Mouse (Mus musculus) frontal cortex, postnatal 10 days (tissue): ENCODE measurements around the gene Ttyh2.
"Not testable (repeated sequence)": the region's sequence is repeated elsewhere in the genome, so short reads cannot be mapped to it uniquely, and the experiment has no call there.

Source experiments
- DNase-seq, 2 experiments: peaks; one replicate each; pipeline ENCODE4 v3.0.0; 2022; ENCODE audit warnings: low spot score in 2 of 2, mixed read lengths in 1 of 2

The Ttyh2 gene

DNA sequence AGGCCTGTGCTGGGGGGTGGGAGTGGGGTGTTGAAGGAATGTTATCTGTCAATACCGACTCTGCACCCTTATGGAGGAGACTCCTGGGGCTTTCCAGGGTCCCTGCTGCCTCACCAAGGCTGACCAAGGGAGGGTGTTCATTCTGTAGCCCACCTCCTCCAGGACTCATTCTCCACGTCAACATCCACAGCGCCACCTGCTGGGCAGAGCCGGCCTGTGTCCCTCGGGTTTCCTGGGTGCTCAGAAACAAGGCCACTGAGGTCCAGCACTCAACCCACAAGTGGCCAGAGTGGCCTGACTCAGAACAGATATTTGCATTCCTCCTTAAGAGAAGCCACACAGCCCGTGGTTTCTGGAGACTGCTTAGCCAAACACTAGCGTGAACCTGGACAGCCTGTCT lies 17.5 kb upstream of the Ttyh2 start:
- DNase-seq: peak in 1 of 2 experiments; percentile 64

DNA sequence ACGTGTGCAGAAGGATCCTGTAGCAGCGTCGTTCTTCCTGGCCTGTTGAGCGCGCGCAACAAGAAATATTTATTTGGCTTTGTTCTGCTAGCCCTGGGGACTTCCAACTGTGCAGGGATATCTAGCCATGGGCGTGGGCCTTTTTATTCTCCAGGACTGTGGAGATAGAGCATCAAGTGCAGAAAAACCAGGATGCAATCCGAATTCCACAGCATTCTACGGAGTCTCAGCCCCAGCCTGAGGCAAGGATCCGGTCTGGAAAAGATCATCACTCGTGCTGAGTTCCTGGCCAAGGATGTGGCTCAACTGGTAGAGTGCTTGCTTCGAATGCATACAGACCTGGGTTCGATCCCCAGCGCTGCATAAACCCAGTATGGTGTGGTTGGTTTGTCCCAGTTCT lies 13.1 kb upstream of the Ttyh2 start:
- no peak for DNase-seq

DNA sequence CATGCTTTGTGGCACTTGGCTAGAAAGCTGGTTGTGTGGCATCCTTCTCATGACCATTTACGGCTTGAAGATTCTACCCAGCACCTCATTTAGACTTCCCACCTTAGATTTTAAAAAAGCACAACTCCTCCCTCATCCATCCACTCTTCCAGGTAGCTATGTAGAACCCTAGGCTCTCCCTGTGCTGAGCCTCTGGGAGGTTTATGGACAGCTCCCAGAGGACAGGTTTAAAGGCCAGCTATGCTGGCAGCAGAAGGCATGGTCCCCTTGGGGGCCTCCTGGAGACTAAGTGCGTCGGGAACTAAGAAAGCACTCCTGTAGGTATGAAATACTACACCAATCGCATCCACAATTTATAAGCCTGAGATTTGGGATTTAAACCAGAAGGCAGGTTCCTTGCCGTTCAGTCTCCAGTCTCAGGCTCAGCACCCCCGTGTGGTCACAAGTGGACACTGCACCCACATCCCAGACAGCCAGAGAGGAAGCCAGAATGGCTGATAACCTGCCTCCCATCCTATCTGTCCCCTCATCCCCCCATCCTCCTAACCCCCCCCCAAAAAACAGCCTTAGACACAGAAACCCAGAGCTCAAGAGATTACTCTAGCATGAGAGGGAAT lies 12.4 kb upstream of the Ttyh2 start:
- DNase-seq: peak; percentile 42 to 62

DNA sequence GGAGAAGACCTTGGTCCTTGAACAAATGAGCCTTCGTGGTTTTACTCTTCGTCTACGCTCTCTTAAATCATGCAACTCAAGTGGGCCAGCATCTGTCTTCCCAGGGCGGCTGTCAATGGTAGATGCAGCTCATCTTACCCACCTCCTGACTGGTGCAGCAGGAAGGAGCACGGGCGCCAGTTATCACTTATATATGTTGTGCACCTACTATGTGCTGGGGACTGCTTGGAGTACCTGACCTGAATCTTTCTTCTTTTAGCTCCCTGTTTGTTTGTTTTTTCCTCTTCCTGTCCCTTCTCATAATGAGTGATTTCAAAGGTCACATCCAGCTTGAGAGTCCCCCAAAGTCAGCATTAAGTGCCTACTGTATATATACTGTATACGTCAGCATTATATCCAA lies 11.1 kb upstream of the Ttyh2 start:
- no peak for DNase-seq

DNA sequence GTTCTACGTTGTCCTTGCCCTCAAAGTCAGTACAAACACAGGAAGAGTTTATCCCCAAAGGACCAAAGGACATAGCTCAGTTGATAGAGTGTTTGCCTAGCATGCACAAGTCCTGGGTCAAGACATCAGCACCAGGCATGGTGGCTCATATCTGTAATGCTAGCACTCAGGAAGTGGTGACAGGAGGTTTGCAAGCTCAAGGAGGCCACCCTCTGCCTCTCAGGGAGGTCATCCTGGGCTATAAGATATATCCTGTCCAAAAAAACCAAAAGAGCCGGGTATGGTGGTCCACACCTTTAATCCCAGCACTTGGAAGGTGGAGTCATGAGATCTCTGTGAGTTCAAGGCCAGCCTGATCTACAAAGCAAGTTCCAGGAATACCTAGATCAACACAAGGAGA lies 9.8 kb upstream of the Ttyh2 start:
- DNase-seq: no peak

DNA sequence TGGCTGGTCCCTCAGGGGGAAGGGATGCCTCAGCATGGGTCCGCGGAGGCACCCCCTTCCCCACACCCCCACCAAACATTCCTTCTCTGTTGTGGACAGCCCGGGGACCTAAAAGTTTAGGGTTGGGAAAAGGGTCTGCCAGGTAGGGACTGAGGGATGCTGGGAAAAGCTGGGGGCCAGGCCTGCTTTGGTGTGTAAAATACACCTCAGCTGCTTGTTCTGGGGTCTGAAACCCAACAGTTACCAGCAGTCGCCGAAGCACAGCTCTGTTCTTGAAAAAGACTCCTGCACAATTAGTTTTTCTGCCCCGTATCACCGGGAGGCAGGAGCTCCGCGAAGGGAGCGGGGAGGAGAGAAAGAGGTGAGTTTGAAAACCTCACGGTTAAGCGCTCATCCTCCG lies 8.4 kb upstream of the Ttyh2 start:
- no peak for DNase-seq

DNA sequence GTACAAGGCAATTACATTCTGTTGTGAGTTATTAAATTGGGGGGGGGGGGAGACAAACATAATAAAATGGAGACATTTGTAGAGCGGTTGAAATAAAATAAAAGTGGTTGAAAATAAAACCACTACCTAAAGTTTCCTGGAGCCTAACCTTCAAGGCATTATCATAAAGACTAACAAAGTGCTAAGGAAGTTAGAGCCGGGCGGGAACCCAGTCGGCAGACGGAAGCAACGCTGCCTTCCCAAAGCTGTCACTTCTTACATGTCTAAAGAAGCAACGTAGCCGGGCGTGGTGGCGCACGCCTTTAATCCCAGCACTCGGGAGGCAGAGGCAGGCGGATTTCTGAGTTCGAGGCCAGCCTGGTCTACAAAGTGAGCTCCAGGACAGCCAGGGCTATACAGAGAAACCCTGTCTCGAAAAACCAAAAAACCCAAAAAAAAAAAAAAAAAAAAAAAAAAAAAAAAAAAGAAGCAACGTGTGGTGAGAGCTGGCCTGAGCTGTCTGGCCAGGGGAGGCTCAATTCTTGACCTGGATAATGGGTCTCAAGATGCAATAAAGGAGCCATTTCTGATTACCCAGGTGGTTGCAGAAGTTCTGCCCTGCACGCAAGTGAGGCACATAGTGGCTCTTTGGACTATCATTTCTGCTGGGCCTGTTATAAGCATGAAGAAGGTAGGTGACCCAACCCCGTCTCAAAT lies 7.8 kb upstream of the Ttyh2 start:
- DNase-seq: no peak

DNA sequence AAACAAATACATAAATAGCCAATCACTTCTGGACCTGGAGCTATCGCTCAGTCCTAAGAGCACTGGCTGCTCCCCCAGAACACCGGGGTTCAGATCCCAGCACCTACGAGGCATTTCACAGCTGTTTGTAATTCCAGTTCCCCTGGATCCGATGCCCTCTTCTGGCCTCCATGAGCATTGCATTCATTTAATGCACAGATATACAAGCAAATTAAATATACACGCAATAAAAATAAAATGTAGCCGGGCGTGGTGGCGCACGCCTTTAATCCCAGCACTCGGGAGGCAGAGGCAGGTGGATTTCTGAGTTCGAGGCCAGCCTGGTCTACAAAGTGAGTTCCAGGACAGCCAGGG lies 7.3 kb upstream of the Ttyh2 start:
- DNase-seq: peak in 1 of 2 experiments; percentile 45

DNA sequence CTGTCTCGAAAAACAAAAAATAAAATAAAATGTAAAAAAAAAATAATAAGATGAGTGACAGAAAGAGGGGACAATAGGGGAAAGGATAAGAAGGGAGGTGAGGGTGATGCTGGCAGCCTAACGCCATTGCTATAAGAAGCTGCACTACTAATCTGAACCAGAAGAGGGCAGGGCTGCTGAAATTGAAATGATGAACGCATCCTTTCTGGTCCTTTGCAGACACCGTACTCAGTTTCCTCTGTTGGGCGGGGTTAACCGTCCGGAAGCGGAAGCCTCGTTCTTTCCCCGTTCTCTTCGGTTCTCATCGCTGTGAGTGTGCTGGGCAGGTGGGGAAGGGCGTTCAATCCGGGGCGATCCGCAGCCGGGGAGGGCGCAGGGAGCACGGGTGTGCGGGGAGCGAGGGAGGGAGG lies 6.9 kb upstream of the Ttyh2 start, which contains the start of gene Rpl38:
Gene Rpl38 (plus strand): TSS at position 224 of the 410 bp plus-strand sequence.
- peak; percentile 88 to 92 for DNase-seq

DNA sequence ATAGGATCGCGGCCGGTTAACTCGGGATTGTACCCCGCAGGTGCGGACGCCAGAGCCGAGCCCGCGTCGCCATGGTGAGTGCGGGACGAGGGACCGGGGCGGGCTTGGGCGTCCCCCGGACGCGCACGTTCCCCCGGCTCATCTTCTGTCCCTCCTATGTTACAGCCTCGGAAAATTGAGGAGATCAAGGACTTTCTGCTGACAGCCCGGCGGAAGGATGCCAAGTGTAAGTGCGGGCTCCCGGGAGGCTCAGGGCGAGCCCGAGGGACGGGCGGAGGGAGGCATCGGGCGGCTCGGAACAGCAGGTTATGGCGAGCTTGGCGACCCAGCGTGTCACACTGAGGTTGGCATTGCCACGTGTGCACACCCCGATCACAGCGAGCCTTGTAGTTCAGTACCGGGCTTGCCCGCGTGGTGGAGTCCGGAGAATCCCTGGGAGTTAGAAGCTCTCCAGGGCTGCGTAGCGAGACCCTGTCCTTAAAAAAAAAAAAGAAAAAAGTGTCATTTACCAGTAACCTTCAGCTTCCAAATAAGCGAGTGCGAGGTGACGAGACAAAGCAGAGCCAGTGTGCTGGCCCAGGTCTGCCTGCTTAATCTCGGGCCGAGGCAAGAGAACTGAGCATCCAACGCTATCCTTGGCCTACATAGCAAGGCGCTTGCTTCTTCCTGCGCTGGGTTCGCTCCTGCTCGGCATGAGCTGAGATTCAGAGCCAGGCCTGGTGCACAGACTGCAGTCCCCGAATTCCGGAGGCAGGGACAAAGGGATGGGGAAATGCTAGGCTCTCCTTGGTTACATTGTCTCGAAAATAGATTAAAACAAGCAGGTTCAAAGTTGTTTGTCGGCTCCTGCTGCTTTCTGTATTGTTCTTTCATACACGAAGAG lies 6.2 kb upstream of the Ttyh2 start:
- DNase-seq: peak; percentile 80 to 82

DNA sequence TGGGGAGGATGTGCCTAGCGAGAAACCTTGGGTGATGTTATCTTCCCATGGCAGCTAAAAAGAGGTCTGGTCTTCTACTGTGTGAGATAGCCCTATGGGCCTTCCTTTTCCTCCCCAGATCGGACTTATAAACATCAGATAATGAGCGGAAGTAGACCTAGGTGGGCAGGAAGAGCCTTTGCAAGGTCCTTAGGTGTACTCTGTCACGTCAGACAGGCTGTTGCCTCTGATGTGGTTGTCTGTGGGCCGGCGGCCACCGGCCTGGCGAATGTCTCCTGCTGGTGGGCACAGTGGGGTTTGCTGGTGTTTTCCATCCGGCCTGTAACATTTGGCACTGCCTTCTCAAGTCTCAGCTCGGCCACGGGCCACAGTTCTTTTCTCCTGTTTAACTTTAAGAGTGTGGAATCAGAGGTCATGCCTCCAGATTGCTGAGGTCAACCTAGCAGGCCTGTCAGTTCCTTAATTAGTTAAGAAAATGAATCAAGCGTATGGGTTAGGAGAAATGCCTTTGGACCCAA lies 5.5 kb upstream of the Ttyh2 start:
- peak in 1 of 2 experiments; percentile 35 for DNase-seq

DNA sequence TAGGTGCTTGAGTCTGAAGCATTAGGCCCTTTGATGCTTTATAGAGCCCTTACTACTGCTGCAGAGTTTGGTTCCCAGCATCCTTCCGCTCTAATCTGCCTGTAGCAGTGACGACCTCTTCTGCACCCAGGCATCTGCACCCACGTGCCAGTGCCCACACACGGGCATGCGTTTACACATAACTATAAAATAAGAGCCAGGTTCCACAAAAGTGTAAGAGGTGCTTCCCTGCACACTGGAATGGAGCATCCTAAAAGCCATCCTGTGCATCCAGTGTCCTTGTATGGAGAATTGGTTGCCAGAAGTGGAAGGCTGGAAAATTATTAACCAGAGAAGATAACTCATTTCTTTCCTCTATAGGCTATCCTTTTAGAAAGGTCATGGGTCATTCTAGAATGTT lies 4.1 kb upstream of the Ttyh2 start:
- no peak for DNase-seq

DNA sequence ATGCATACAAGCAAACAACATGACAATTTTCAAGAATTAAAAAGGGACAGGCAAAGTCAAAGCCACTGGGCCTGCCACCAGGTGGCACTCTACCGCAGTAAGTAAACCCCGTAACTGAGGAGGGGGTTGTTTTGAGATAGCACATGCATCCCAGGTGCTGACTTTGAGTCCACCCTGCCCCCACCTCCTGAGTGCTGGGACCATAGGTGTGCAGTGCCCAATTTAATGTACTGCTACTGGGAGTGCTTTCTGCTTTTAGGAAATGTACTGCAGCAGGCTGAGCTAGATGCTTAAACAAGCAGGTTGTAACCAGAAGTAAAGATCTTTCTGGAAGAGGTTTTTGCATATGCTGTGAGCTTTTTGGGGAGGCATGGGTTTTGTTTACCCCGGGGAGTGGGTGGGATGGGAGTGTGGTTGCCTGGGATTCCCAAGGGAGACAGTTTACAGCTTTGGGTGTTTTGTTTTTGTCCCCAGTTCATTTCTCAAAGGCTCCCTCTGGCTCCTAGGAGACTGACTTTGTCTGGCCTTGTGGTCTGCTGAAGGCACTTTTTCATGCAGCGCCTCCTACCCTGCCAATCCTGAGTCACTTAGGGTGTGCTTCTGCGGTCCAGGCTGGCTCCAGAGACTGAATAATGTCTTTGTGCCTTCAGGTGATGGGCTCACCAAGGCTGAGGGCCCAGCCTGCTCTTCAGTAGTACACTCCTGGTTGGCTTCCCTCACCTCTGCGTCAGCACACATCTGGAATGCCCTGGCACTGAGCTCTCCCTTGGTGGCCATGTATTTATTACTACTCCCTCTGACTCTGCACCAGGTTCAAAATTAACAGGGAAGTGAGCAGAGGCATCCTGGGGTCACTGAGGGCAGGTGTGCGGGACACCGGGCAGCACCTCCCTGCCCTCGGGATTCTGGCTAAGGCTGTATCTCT lies 2.2 kb upstream of the Ttyh2 start:
- no peak for DNase-seq

DNA sequence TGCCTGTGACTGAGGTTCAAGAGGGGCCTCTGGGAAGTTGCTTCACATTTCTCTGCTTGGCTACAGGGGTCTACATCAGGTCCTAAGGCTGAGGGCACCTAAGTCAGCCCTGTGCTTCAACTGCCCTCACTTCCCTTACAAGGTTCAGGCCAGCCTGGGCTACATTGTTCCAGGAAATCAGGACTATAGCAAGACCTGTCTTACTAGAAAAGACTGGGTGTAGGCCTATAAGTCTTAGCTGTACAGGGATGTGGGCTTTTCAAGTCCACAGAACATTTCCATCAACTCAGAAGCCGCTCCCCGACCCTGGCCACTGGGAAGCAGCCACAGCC lies 1.5 kb upstream of the Ttyh2 start:
- no peak for DNase-seq

DNA sequence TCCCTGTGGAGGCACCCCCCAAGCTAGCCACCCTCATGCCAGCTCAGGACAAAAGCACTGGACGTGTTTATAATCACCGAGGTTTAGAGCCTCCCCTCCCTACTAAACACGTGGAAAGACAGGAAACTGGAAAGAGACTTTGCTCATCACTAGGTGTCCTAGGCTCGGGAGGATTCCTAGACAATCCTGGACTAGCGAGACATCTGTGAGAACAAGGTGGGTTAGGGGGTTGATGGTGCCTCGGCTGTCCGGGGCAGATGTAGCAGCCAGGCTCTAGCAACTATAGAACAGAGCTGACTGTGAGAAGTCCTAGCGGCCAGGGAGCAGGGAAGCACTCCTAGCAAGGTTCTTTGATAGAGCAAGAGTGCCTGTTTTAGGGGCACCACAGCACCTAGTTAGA lies 1.1 kb upstream of the Ttyh2 start:
- DNase-seq: no peak

DNA sequence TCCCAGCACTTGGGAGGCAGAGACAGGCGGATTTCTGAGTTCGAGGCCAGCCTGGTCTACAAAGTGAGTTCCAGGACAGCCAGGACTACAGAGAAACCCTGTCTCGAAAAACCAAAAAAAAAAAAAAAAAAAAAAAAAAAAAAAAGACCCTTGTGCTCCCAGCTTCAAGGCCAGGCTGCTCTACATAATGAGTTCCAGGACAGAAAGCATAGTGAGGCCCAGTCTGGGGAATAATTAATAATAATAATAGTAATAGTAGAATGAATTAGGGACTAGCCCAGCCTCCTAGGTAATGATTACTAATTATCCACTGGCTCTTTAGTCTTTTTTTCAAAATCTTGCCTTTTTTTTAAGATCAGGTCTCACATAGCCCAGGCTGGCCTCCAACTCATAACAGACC lies 435 bp upstream of the Ttyh2 start:
- not testable (repeated sequence) for DNase-seq

DNA sequence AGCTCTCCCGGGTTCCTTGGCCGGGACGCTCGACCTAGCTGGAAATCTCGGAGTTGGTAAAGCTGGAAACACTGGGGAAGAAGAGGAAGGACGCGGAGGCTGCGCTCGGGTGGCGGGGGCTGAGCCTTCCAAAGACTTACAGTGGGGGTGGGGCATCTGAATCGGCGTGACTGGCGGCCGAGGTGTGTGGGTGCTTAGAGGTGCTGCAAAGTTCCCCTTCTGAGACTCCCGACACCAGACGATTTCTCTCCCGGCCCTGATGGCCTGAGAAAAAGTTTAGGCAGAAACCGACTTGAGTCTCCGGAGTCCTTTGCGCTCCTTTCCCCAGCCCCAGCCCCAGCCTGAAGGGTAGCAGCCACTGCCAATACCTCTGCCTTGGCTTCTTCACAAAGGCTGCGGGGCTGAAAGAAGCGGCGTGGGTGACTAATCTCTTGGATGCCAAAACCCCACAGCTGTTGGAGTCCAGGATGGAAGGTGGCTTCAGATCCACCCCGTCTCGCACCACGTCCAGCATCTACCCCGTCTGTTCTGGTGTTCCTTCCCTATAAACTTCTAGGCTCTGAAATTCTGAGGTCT lies 683 bp downstream of the Ttyh2 start:
- DNase-seq: no peak

DNA sequence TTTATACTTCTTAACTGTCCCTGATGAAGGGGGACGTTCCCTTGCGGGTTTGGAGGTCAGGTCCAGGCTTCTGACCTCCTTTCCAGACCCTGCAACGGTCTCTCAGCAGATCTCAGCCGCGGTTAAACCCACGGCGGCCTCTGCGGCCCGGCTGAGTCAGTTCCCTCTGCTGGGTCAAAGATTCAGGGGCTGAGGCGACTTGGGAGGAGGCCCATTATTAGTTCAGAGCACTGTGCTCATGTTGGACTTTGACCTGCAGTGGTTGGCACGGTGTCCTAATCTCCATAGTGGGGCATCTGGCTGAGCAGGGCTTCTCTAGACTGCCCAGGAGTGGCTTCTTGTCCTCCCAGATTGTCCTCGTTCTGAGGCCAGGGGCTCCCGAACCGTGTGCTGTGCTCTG lies 1.2 kb downstream of the Ttyh2 start:
- DNase-seq: no peak

DNA sequence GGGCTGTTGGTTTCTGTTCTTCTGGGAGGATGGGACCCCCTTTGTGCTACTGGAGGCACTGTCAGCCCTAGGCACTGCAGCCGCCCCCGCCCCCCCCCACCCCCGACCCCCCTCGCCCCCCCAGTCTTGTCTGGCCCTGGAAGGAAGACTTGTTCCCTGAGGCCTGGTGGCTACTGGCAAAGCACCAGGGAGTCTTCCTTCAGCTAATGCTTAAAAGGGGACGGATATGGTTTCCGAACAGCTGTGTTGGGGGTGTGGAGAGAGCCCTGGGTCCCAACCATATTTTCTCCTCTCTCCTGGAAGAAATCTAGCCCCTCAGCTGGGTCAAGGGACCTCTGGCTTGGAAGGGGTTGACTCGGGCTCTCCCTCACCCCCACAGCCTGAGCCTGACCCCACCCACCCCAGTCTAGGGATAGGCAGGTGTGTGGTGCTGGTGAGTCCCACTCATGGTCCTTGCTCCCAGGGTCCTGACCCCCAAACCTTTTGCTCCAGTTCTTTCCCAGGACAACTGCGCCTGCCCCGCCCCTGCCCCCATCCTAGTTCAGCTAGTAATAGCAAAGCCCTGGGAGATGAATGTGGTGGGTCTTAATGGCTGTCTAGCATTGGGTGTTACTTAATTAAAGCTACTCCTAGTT lies 1.8 kb downstream of the Ttyh2 start:
- no peak for DNase-seq

DNA sequence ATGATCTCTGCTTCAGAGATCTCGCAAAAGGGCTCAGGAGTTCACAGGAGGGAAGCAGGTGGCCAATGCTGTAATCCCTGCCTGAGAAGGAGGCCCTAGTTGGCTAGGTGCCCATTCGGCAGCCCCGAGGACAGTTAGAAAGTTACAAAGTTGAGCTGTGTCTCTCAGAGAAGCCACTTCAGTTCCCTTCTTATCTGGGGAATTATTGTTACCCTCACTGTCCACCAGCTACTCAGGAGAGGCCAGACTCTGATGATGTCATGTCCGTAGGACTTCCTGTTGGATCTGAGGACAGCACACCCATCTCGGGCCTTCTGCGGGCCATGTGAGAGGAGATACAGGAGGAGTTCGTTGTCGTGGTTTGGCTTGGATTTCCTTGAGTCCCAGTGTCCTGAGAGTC lies 4.4 kb downstream of the Ttyh2 start:
- DNase-seq: no peak

DNA sequence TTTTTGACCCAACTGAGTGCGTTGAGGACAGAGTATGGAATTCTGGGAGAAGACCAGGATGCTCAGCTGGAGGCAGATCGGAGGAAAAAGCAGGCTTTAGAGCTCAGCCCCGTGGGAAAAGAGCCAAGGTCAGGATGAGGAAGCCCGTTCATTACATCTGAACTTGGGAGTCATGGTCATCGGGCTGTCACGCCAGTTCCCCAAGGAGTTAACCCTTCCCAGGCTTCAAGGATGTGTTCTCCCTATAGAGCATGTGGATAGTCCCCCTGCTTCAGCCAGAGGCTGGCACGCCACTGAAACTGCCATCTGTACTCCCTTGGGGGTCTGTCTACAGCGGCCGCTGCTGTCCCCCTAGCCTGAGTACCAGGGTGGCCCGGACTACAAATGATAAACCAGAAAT lies 5.1 kb downstream of the Ttyh2 start:
- no peak for DNase-seq
